Mouse (Mus musculus) heart, postnatal 0 days (tissue): ENCODE results near the gene Rph3al. TPM values are rescaled to one million over a fixed set of nuclear protein-coding genes. Genes with fewer than 3 reads are reported as not detected.

Experiments used
- ATAC-seq: fragments of 200-750 bp; cut with Nextera tagmentation; 2 replicates; pipeline ENCODE4 v1.8.0; 2017; ENCODE audit warnings: low read depth, moderate number of reproducible peaks, moderate library complexity; ENCODE audit not compliant: insufficient read depth
- DNase-seq: peaks from one replicate; pipeline ENCODE4 v3.0.0-alpha.2; 2016; ENCODE audit warnings: low spot score
- H3K27ac ChIP-seq: fragments of 300-500 bp; sonication (generic); 2 replicates; pipeline ENCODE4 v1.5.1; 2014; ENCODE audit warnings: low read depth, mild to moderate bottlenecking
- H3K27me3 ChIP-seq: fragments of 300-500 bp; sonication (generic); 2 replicates; pipeline ENCODE4 v1.6.1; 2014; ENCODE audit warnings: low read length, mixed read lengths; ENCODE audit not compliant: control insufficient read depth, insufficient read depth
- H3K36me3 ChIP-seq: fragments of 300-500 bp; sonication (generic); replicated peaks from 2 replicates; pipeline ENCODE4 v1.6.1; 2014; ENCODE audit warnings: low read length, mixed read lengths; ENCODE audit not compliant: control insufficient read depth, insufficient read depth
- H3K4me1 ChIP-seq: fragments of 300-500 bp; sonication (generic); 2 replicates; pipeline ENCODE4 v1.6.1; 2014; ENCODE audit warnings: antibody characterized with exemption; ENCODE audit not compliant: control insufficient read depth, insufficient read depth
- H3K4me2 ChIP-seq: fragments of 300-500 bp; sonication (generic); 2 replicates; pipeline ENCODE4 v1.6.1; 2014; ENCODE audit warnings: low read depth, mild to moderate bottlenecking, low read length, moderate library complexity
- H3K4me3 ChIP-seq: fragments of 300-500 bp; sonication (generic); 2 replicates; pipeline ENCODE4 v1.5.1; 2014; ENCODE audit warnings: low read depth, low read length
- H3K9ac ChIP-seq: fragments of 300-500 bp; sonication (generic); replicated peaks from 2 replicates; pipeline ENCODE4 v1.6.1; 2014; ENCODE audit warnings: low read depth, low read length, mixed read lengths
- H3K9me3 ChIP-seq: fragments of 300-500 bp; sonication (generic); replicated peaks from 2 replicates; pipeline ENCODE4 v1.6.1; 2016; ENCODE audit warnings: low read length; ENCODE audit not compliant: control insufficient read depth
- CTCF ChIP-seq: IDR thresholded peaks from 2 replicates; pipeline ENCODE4 v1.5.1; 2016; ENCODE audit warnings: antibody characterized with exemption, control low read depth, low read depth
- EP300 ChIP-seq: IDR thresholded peaks from 2 replicates; pipeline ENCODE4 v1.6.1; 2016; ENCODE audit warnings: antibody characterized with exemption, low read depth
- WGBS: fragments of 180-500 bp; shearing (Covaris S2); extraction: QIAGEN DNeasy Blood & Tissue Kit; methylation state at CpG from one replicate; pipeline ENCODE4 v1.1.7; 2014; 5-methylcytosine and 5-hydroxymethylcytosine counted together
- polyA plus RNA-seq: library from polyadenylated mRNA; unstranded; fragments of >200 nt; fragmentation: Nextera tagmentation; extraction: Ambion mirVana; gene quantifications from 2 replicates; pipeline ENCODE4 v1.2.1, GENCODE M21; 2015
- total RNA-seq: library from RNA; depleted of rRNA; stranded (reverse); fragments of >200 nt; gene quantifications from 2 replicates; pipeline ENCODE4 v1.2.3, GENCODE M21; 2014; ENCODE audit warnings: low replicate concordance

Rph3al gene
- total and polyA plus RNA-seq, 2 experiments from 2014 or later, result 15.5 to 15.6 TPM

GRCm38 (mm10) chr11:75947223-75947622, 9.0 kb upstream of the Rph3al start:
- no peaks in the 10 kb centered on the region for H3K36me3 ChIP-seq
- TF ChIP-seq EP300 (no peak), CTCF (0 out of 2 replicates have a peak, but pooled peaks have one; percentile 18)
- H3K9ac ChIP-seq, result no peak overlapping the region
- H3K27me3 ChIP-seq, result no peaks in the 10 kb centered on the region
- H3K9me3 ChIP-seq, result peaks cover 8% of the 10 kb centered on the region; the same call in 1 of the 2 replicates
- WGBS, result 22% methylated on average over 5 of the region's 5 CpGs
- ATAC-seq, result peak; percentile 55; the same call in 1 of the 2 replicates
- no peak overlapping the region; the same call in 1 of the 2 replicates for H3K27ac ChIP-seq
- DNase-seq, result no peak
- H3K4me1 ChIP-seq, result peaks cover 23% of the 10 kb centered on the region
- no peak overlapping the region for H3K4me2 ChIP-seq
- no peak overlapping the region for H3K4me3 ChIP-seq

GRCm38 (mm10) chr11:75945805-75946450, 7.7 kb upstream of the Rph3al start:
- Histone ChIP-seq H3K27me3 (no peaks in the 10 kb centered on the region), H3K4me1 (peaks cover 23% of the 10 kb centered on the region), H3K9ac (0 out of 2 replicates have a peak overlapping the region, but pooled peaks have one; percentile 11), H3K27ac (no peak overlapping the region), H3K36me3 (no peaks in the 10 kb centered on the region), H3K4me3 (no peak overlapping the region), H3K4me2 (no peak overlapping the region), H3K9me3 (peaks cover 8% of the 10 kb centered on the region; the same call in 1 of the 2 replicates)
- ATAC-seq (peak; percentile 57; the same call in 1 of the 2 replicates), DNase-seq (no peak)
- WGBS, result 29% methylated on average over 9 of the region's 9 CpGs
- TF ChIP-seq EP300 (no peak), CTCF (no peak)

- DNase-seq (peak; percentile 78), ATAC-seq (peak; percentile 86)
- TF ChIP-seq EP300, result no peak
- TF ChIP-seq CTCF, result peak; percentile 20
- H3K4me3 ChIP-seq, result peak overlapping the region; percentile 24
- H3K4me1 ChIP-seq, result peaks cover 46% of the 10 kb centered on the region
- peaks cover under 1% of the 10 kb centered on the region; the same call in 1 of the 2 replicates for H3K9me3 ChIP-seq
- no peaks in the 10 kb centered on the region for H3K27me3 ChIP-seq
- H3K9ac ChIP-seq, result no peak overlapping the region
- H3K36me3 ChIP-seq, result no peaks in the 10 kb centered on the region
- H3K4me2 ChIP-seq, result peak overlapping the region; percentile 49
- peak overlapping the region; percentile 76 for H3K27ac ChIP-seq
- 13% methylated on average over 6 of the region's 6 CpGs for WGBS
Measured at GRCm38 (mm10) chr11:75937370-75937871, 808 bp downstream of the Rph3al start.

GRCm38 (mm10) chr11:75935819-75936430, 2.3 kb downstream of the Rph3al start:
- Histone ChIP-seq H3K4me3 (no peak overlapping the region), H3K9me3 (no peaks in the 10 kb centered on the region), H3K4me1 (peaks cover 49% of the 10 kb centered on the region), H3K9ac (no peak overlapping the region), H3K27me3 (no peaks in the 10 kb centered on the region), H3K27ac (peak overlapping the region; percentile 82), H3K36me3 (no peaks in the 10 kb centered on the region), H3K4me2 (no peak overlapping the region)
- peak; percentile 80 for TF ChIP-seq EP300
- TF ChIP-seq CTCF, result no peak
- ATAC-seq, result peak; percentile 75
- 25% methylated on average over 7 of the region's 7 CpGs for WGBS
- peak; percentile 89 for DNase-seq

GRCm38 (mm10) chr11:75934425-75934824, 3.8 kb downstream of the Rph3al start:
- peak overlapping the region; percentile 82 for H3K27ac ChIP-seq
- ATAC-seq (no peak), DNase-seq (peak; percentile 12)
- H3K9me3 ChIP-seq, result no peaks in the 10 kb centered on the region
- TF ChIP-seq CTCF (no peak), EP300 (no peak)
- 59% methylated on average over 6 of the region's 6 CpGs for WGBS
- no peak overlapping the region for H3K4me2 ChIP-seq
- H3K27me3 ChIP-seq, result no peaks in the 10 kb centered on the region
- H3K4me3 ChIP-seq, result no peak overlapping the region
- H3K4me1 ChIP-seq, result peaks cover 49% of the 10 kb centered on the region
- no peak overlapping the region for H3K9ac ChIP-seq
- H3K36me3 ChIP-seq, result no peaks in the 10 kb centered on the region
